Mouse (Mus musculus) C2C12 (cell line): ENCODE measurements at regions not wholly inside any gene's neighbourhood (a gene's known extent, or its start where the extent isn't known, plus 50 kb on each side); places are given as distances from the start of the nearest gene placed in this dataset.

Experiments used
- CEBPB ChIP-seq: IDR thresholded peaks from one replicate; pipeline ENCODE4 v1.6.1; 2011; ENCODE audit warnings: low read depth, mild to moderate bottlenecking, control low read depth, moderate library complexity
- CTCF ChIP-seq: IDR thresholded peaks from one replicate; pipeline ENCODE4 v1.5.1; 2011; ENCODE audit not compliant: control insufficient read depth, insufficient read depth, insufficient read length
- FOSL1 ChIP-seq: IDR thresholded peaks from one replicate; pipeline ENCODE4 v1.8.0; 2011; ENCODE audit warnings: mild to moderate bottlenecking, low read length; ENCODE audit not compliant: poor library complexity, insufficient read depth, severe bottlenecking
- MAX ChIP-seq: IDR thresholded peaks from one replicate; pipeline ENCODE4 v1.6.1; 2011; ENCODE audit warnings: mild to moderate bottlenecking, control low read depth
- MYOD1 ChIP-seq: IDR thresholded peaks from one replicate; pipeline ENCODE4 v1.6.1; 2011; ENCODE audit warnings: low read depth; ENCODE audit not compliant: control insufficient read depth, insufficient read length
- MYOG ChIP-seq: IDR thresholded peaks from one replicate; pipeline ENCODE4 v1.6.1; 2011; ENCODE audit not compliant: control insufficient read depth, insufficient read length; ENCODE audit errors: extremely low read depth
- USF1 ChIP-seq: IDR thresholded peaks from one replicate; pipeline ENCODE4 v1.6.1; 2011; ENCODE audit warnings: low read depth, mild to moderate bottlenecking, control low read depth, moderate library complexity

- TF ChIP-seq CTCF (no peak), CEBPB (no peak), USF1 (no peak), MAX (no peak), MYOG (no peak), MYOD1 (no peak), FOSL1 (no peak)
Measured at GRCm38 (mm10) chr10:91528305-91528704, 347.2 kb upstream of the Tmpo start.
